Mouse (Mus musculus): ENCODE measurements around the gene Pym1. TPM values are rescaled to one million over a fixed set of nuclear protein-coding genes. Genes with fewer than 3 reads are reported as not detected.
A peak's percentile ranks its signal among the peaks of the same experiment; 100 is the strongest.

The Pym1 gene
- total and polyA plus RNA-seq, 3 experiments, result 52.8 to 84.9 (median 75.6) TPM

GRCm38 (mm10) chr10:128704491-128705316, 43.0 kb upstream of the Pym1 start, which contains the start of gene Cdk2:
Cdk2 (minus strand) TSS chr10:128705031.
- Histone ChIP-seq H3K4me2 (ENCODE audit: insufficient read depth, low read depth, poor library complexity, severe bottlenecking) (peak within 1 kb of the TSS; percentile 91), H3K9me3 (replicated peaks; ENCODE audit: low read length) (no peaks in the 10 kb centered on the region), H3K9ac (ENCODE audit: insufficient read depth, low read depth) (peak within 1 kb of the TSS; percentile 98), H3K79me2 (replicated peaks; ENCODE audit: control insufficient read depth, extremely low read depth, insufficient read depth, poor library complexity, severe bottlenecking) (peaks cover 22% of the 10 kb centered on the region), H3K4me1 (ENCODE audit: control insufficient read depth in 1 of 2, insufficient read depth in 2 of 2) (peaks cover 3 to 40% of the 10 kb centered on the region in 2 experiments; a peak in 3 of 4 replicates), H3K4me3 (replicated peaks in 1 of 3; ENCODE audit: low read depth in 2 of 3, low read length in 2 of 3, poor library complexity in 1 of 3) (peak within 1 kb of the TSS; percentile 77 to 90 (median 80)), H3K27me3 (replicated peaks) (no peaks in the 10 kb centered on the region), H3K36me3 (replicated peaks in 1 of 2; ENCODE audit: control insufficient read depth in 1 of 2, insufficient read depth in 1 of 2, low read length in 1 of 2) (peaks cover 27 to 33% of the 10 kb centered on the region in 2 experiments), H3K27ac (ENCODE audit: insufficient read depth, low read depth) (peak within 1 kb of the TSS; percentile 52)
- peak; percentile 80; the same call in 1 of the 2 replicates for TF ChIP-seq POLR2AphosphoS2 (IDR thresholded peaks at IDR 0.05; ENCODE audit: low read depth, low read length)
- TF ChIP-seq JUND (conservative IDR thresholded peaks at IDR 0.05; ENCODE audit: low read depth, low read length), result no peak
- peak; percentile 88 for TF ChIP-seq MAZ (IDR thresholded peaks at IDR 0.05; ENCODE audit: low read depth, low read length)
- TF ChIP-seq UBTF (IDR thresholded peaks at IDR 0.05; ENCODE audit: low read depth, low read length), result peak; percentile 58; the same call in 1 of the 2 replicates
- TF ChIP-seq ETS1 (conservative IDR thresholded peaks at IDR 0.05; ENCODE audit: low read depth, low read length), result peak; percentile 45
- 0 out of 2 replicates have a peak, but pooled peaks have one; percentile 29 for TF ChIP-seq NRF1 (IDR thresholded peaks at IDR 0.05; ENCODE audit: low read depth, low read length)
- 0 out of 2 replicates have a peak, but pooled peaks have one; percentile 53 for TF ChIP-seq TBP (conservative IDR thresholded peaks at IDR 0.05; ENCODE audit: low read depth, low read length)
- TF ChIP-seq EP300 (IDR thresholded peaks at IDR 0.05; ENCODE audit: low read length), result peak; percentile 54; the same call in 1 of the 2 replicates
- TF ChIP-seq USF2 (conservative IDR thresholded peaks at IDR 0.05; ENCODE audit: low read depth, low read length), result no peak
- TF ChIP-seq ZMIZ1 (IDR thresholded peaks at IDR 0.05; ENCODE audit: low read depth, low read length), result peak; percentile 67
- TF ChIP-seq POLR2A (IDR thresholded peaks at IDR 0.05; ENCODE audit: low read depth, low read length), result peak; percentile 93
- peak; percentile 56 for TF ChIP-seq HCFC1 (IDR thresholded peaks at IDR 0.05; ENCODE audit: low read depth, low read length)
- TF ChIP-seq SIN3A (IDR thresholded peaks at IDR 0.05; ENCODE audit: low read length), result no peak; the same call in 1 of the 2 replicates
- TF ChIP-seq MAX (IDR thresholded peaks at IDR 0.05; ENCODE audit: low read length), result peak; percentile 16; the same call in 1 of the 2 replicates
- no peak for TF ChIP-seq CHD1 (IDR thresholded peaks at IDR 0.05; ENCODE audit: low read depth, low read length)
- TF ChIP-seq MAFK (IDR thresholded peaks at IDR 0.05; ENCODE audit: insufficient replicate concordance, low read length), result no peak
- TF ChIP-seq IRF4 (IDR thresholded peaks at IDR 0.05; ENCODE audit: low read depth, low read length), result peak; percentile 61
- peak; percentile 90 for TF ChIP-seq E2F4 (IDR thresholded peaks at IDR 0.05; ENCODE audit: insufficient replicate concordance, low read depth, low read length)
- 0 out of 2 replicates have a peak, but pooled peaks have one; percentile 58 for TF ChIP-seq MYC (IDR thresholded peaks at IDR 0.05; ENCODE audit: low read depth, low read length)
- TF ChIP-seq ZNF384 (IDR thresholded peaks at IDR 0.05; ENCODE audit: low read depth, low read length), result no peak
- peak; percentile 85 for TF ChIP-seq TCF12 (IDR thresholded peaks at IDR 0.05; ENCODE audit: low read depth, low read length)
- TF ChIP-seq KAT2A (IDR thresholded peaks at IDR 0.05; ENCODE audit: insufficient replicate concordance, low read length), result peak; percentile 46; the same call in 1 of the 2 replicates
- peak; percentile 19; the same call in 1 of the 2 replicates for TF ChIP-seq USF1 (IDR thresholded peaks at IDR 0.05; ENCODE audit: low read depth, low read length)
- TF ChIP-seq BHLHE40 (IDR thresholded peaks at IDR 0.05; ENCODE audit: low read depth, low read length), result peak; percentile 93
- no peak for TF ChIP-seq CTCF (conservative IDR thresholded peaks at IDR 0.05 in 1 of 2, IDR thresholded peaks at IDR 0.05 in 1 of 2; ENCODE audit: low read depth in 2 of 2, low read length in 2 of 2)
- no peak for TF ChIP-seq MEF2A (IDR thresholded peaks at IDR 0.05; ENCODE audit: borderline replicate concordance, low read depth, low read length)
- TF ChIP-seq JUN (IDR thresholded peaks at IDR 0.05; ENCODE audit: insufficient read depth, low read depth, low read length), result no peak
- no peak for TF ChIP-seq ZC3H11A (IDR thresholded peaks at IDR 0.05; ENCODE audit: low read depth, low read length)
- peak; percentile 78; the same call in 1 of the 2 replicates for TF ChIP-seq MXI1 (IDR thresholded peaks at IDR 0.05; ENCODE audit: low read depth, low read length)
- TF ChIP-seq ZKSCAN1 (IDR thresholded peaks at IDR 0.05; ENCODE audit: borderline replicate concordance, low read depth, low read length), result no peak
- no peak for TF ChIP-seq GABPA (IDR thresholded peaks at IDR 0.05; ENCODE audit: insufficient replicate concordance, low read depth, low read length)
- TF ChIP-seq PAX5 (IDR thresholded peaks at IDR 0.05; ENCODE audit: low read length), result no peak
- TF ChIP-seq RCOR1 (conservative IDR thresholded peaks at IDR 0.05; ENCODE audit: low read depth, low read length), result peak; percentile 58; the same call in 1 of the 2 replicates
- TF ChIP-seq SMC3 (IDR thresholded peaks at IDR 0.05; ENCODE audit: low read depth, low read length), result no peak
- TF ChIP-seq RAD21 (IDR thresholded peaks at IDR 0.05; ENCODE audit: low read depth, low read length), result no peak
- peak; percentile 94 for TF ChIP-seq ELF1 (IDR thresholded peaks at IDR 0.05; ENCODE audit: low read depth, low read length)
- peak; percentile 47; the same call in 1 of the 2 replicates for TF ChIP-seq CHD2 (IDR thresholded peaks at IDR 0.05; ENCODE audit: low read length)
- peak; percentile 92 for TF ChIP-seq NELFE (IDR thresholded peaks at IDR 0.05; ENCODE audit: low read depth, low read length)
- dilution Hi-C loops (cut with MboI; ENCODE audit: extremely low pct_ligation_motif_present, extremely low pct_unique_long_range_greater_than_20kb, low sequenced_read_pairs), result no loop called here
- in situ Hi-C loops (cut with MboI; ENCODE audit: low pct_ligation_motif_present, low pct_unique_long_range_greater_than_20kb, low sequenced_read_pairs), result no loop called here
- peak; percentile 87 for DNase-seq (ENCODE audit: extremely low read depth)
